Mouse (Mus musculus): ENCODE data around the gene Foxo3.

Foxo3 gene

DNA sequence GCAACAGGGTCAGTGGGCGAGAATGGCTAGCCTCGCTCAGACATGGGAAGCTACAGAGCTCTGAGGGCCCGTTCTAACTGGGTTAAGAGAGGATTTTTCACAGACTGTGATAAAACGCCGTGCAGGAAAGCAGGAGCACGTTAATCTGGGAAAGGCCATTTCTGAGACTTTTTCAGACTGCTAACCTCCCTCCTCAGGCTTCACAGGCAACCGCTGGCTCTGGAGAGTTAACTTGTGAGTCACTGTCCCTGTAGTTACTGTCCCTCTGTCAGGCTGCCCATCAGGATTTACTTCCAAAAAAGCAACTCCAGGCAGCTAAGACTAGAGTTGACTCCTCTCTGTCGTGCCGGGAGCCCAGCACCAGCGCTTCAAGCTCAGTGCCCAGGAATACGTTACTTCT, 54.6 kb downstream of the Foxo3 start:
- DNase-seq: no peak

GRCm38 (mm10) chr10:42221136-42221891, 55.2 kb downstream of the Foxo3 start:
- no peak for DNase-seq

GRCm38 (mm10) chr10:42220418-42220952, 56.1 kb downstream of the Foxo3 start:
- DNase-seq: peak; percentile 38 to 44

GRCm38 (mm10) chr10:42211407-42211806, 65.1 kb downstream of the Foxo3 start:
- no peak for DNase-seq

GRCm38 (mm10) chr10:42210641-42211040, 65.9 kb downstream of the Foxo3 start:
- no peak for DNase-seq

DNA sequence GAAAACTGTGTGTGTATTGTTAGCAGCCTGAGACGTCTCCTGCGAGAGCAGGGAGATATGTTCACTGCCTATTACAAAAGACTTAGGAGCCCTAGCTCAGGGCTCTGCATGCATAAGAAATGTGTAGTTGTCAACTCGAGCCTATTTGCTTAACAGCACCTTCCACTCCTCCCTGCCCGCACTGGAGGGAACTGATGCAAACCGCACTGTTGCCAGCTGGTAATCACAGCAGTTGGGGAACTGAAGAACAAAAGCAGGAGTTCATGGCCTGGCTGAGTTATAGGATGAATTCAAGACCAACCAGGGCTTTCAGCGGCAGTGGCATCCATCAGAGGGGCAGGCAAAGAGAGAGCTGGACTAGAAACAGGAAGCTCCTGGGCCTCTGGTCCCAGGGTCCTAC, 66.7 kb downstream of the Foxo3 start:
- no peak for DNase-seq

DNA sequence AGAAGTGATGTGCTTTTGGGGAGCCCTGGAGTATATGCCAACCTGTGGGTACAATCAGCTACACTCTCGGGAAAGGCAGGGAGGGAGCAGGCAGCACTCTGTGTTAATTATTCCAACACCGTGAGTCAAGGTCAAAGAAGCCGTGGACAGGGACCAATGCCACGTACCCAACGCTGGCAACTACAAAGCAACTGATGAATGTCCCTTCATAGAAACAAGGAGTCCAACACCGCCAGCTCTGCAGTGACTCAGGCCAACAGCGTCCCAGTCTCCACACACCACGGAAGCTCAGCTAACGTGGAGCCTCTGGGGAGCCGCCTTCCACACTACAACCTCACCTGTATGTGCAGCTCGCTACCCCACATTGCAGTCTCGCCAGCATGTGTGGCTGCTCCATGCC, 68.9 kb downstream of the Foxo3 start:
- no peak for DNase-seq

- no peak for DNase-seq
Observed at GRCm38 (mm10) chr10:42204768-42205412, 71.7 kb downstream of the Foxo3 start.

DNA sequence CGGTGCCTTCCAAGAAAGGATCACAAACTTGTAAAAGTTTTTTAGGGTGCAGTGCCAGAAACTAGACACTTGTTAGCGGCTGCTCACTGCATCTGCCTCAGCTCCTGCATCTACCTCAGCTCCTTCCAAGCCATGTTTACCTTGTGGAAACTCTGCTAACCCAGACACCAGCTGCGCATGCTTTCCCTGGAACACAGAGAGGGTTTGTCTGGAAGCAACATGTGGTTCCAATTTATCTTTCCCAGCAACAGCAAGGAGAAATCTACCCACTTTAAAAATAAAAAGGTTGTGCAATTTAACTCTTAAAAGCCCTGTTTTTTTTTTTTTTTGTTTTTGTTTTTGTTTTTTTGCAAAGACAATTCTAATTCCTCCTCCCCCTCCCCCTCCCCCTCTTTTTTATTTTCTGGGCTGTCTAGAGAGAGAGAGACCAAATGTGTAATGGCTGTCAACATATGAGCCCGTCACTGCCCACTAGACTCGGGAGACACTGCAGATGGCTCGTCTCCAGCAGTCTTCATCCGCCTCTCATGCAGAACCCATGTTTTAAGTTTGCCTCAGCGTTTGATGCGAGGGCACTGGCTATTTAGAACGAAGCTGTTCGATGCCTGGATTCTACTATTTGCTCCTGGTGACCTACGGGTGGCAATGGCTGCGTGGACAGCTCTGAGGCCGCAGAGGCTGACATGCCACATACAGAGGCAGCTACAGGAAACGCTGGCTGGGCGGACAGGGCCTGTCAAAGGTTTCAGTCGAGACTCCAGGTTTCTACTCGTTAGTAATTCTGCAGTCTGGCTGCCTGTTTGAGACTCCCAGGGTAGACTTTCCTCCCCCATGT, 73.0 kb downstream of the Foxo3 start:
- no peak for DNase-seq

DNA sequence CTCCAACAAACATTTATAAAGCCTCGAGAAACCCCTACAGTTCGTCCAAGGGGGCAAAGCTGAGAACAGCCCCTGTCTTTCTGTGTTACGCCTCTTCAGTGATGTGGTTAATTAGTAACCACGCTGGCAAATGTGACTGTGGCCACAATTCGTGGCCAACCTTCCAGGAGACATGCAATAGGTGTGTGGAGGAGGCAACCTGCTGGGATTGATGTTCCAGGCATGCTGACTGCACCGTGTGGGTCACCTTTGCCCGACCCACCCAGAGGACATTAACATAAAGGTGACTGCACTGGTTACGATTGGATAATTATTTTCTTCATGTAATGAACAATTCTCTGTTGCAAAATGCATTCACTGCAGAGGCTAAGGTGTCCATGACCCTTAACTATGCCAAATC, 74.0 kb downstream of the Foxo3 start:
- no peak for DNase-seq

DNA sequence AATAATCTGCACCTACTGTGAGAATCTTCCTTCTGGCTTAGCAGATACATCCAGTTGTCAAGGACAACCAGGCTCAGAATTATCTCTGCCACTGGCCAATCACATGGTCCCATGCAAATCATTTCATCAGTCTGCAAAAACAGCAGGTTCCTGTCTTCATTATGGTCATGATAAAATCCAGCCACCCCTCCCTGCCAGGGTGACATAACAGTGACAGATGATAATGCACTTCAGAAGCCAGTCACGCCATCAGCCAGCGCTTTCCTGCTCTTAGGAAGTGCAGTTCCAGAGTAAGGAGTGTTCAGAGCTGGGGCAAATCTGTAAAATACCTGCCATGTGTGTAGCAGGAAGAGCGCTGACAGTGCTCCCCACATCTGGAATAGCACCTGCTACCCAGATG, 77.1 kb downstream of the Foxo3 start:
- no peak for DNase-seq

DNA sequence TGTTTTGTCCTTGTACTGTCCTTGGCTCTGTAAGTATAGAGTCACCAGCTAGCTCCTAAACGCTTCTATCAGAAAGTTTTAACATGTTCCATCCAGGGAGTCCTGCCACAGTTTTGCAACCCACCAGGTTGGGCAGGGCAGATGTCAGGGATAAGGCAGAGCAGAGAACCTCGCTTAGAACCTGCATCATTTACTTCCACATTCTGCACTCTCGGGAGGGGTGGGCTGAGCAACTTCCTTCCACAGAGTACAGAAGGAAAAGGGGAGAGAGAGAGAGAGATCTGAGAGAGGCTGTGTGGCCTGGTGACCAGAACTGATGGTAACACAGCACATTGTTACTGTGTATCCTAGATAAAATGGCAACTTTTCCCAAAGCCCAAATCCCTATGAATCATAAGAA, 77.9 kb downstream of the Foxo3 start:
- no peak for DNase-seq

DNA sequence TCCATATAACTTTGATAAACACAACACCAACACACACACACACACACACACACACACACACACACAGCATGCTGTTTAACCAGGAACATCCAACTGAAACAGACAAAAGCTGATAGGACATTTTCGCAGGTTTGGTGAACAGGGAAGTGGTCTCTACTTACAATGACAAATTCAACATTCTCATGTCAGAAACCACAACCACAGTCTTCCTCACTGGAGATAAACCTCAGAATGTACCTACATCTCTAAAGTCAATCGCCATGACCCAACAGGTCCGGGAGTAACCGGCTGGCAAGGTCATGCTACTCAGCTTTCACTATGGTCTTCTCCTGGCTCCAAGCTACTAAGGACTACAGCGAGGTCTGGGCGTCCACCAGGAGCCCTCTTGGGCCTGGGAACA, 81.8 kb downstream of the Foxo3 start:
- DNase-seq: no peak

DNA sequence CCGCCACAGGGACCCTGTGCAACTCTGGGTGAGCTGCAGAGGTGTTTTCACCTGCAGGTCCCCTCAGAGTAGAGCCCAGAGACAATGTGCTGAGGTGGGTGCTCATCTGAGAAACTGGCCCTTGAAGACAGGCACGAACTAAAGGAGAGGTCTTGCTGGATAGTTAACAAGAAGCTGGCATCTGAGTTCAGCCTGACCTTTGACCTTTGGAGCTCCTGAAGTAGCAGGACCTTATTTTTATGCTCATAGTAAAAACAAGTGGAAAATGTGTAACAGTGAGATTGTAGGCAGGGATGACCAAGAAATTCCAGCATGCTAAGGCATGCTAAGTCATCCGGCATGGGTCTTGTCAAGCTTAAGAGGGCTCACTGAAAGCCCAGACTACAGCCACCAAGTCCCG, 82.6 kb downstream of the Foxo3 start:
- DNase-seq: no peak

DNA sequence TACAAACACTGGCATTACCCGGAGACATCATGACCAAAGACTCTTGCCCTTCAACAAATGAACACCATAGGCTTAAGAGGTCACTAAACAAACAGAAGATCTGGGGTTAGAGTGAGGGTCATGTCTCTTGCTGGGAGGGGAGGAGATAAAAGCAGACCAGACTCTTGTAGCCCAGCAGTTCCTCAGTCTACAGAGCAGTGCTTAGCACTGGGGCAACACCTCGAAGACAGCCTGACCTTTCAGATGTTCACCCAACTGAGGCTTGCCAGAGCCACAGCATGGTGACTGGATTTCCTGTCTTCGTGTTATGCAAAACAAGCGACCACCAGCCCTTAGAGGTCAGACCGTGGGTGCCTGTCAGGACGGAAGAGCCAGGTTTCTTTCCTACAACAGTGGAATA, 83.6 kb downstream of the Foxo3 start:
- peak in 1 of 2 experiments; percentile 23 for DNase-seq

GRCm38 (mm10) chr10:42189674-42190434, 86.7 kb downstream of the Foxo3 start:
- no peak for DNase-seq

GRCm38 (mm10) chr10:42189037-42189436, 87.5 kb downstream of the Foxo3 start:
- no peak for DNase-seq

DNA sequence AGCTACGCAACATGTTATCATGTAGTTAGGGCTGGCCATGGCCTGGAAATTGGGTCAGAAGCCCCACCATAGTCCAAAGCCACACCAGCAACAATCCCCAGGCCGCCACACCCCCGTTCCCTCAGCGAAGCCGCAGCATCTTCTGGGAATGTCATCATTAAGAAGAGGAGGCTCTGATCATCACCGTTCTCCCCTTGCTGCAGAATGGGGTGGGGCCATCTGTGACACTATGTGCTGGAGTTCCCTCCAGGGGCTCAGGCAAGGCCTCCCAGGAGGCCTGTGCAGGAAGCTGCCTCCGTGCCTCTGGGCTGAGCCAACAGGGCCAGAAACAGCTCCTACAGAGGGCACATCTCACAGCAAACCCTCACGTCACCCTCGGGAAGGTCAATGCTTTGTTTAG, 88.5 kb downstream of the Foxo3 start:
- DNase-seq: no peak

DNA sequence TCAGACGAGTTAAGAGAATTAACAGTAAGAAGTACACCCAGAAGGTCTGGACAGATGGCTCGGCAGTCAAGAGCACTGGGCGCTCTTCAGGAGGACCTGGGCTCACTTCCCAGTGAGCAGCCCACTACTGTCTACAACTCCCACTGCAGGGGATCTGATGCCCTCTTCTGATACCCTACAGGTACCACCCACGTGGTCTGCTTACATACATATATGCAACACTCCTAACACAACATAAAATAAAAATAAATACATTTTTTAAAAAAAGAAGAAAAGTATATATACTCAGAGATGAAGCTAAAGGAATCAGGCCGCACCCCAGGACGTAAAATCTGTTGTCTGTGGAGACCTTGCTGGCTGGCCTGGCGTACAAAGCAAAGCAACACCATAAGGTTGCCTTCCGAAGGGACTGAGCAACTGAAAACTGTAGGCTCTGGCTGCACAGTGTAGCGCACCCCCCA, 89.6 kb downstream of the Foxo3 start:
- DNase-seq: no peak

- DNase-seq: no peak
Observed at GRCm38 (mm10) chr10:42180333-42180732, 96.2 kb downstream of the Foxo3 start.

GRCm38 (mm10) chr10:42178751-42179150, 97.8 kb downstream of the Foxo3 start:
- DNase-seq: no peak

Data from spleen, adult 18-20 months (tissue).